Mouse (Mus musculus) heart, postnatal 14 days (tissue): Measurements from ENCODE around the gene F3. TPM values are rescaled to one million over a fixed set of nuclear protein-coding genes. Genes with fewer than 3 reads are reported as not detected.

Experiments
- DNase-seq, 2 experiments: peaks; one replicate each; pipeline ENCODE4 v3.0.0; 2021 to 2022
- intact Hi-C: fragments of 180-260 bp; cut with DNase I; formaldehyde crosslinking; loops from one replicate; pipeline ENCODE4 v1.15.1; 2025
- total RNA-seq, 2 experiments: library from RNA; stranded (reverse); gene quantifications; 2 replicates each; pipeline ENCODE4 v1.2.3; 2021

Gene F3
- total RNA-seq, 2 experiments from 2014 or later = 16.8 to 19.5 TPM

DNA sequence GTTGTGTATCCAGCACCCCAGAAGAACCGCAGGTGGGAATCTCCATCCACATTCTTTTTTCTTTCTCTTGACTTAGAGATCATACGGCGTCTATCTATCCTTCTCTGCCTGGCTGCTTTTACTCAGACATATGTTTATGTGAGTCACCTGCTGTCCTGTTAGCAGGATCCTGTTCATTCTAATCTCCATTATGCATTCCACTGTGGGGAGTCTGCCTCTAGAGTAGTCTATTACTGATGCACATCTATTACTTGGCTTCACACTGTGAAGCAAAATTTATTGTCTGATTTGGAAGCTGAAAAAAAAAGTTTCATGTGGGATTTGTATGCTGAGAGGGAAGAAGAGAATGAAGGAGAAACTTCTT lies 19.5 kb upstream of the F3 start:
- no peak for DNase-seq
- intact Hi-C loops = no loop called here

DNA sequence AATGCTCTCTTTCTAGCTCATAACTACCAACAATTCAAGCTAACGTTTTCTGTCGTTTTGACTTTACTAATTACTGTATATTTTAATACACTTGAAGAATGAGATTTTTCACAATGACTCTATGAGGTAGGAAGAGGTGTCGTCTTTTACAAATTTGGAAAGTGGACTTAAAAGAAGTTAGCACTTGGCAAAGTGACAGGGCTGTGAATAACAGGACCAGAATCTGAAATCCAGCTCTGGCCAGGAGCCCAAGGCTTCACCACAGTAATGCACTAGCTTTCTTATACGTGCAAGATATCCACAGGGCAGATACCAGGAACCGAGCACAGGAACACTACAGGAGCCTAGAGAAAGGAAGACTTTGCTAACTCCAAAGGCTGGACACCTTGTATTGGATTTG lies 17.2 kb upstream of the F3 start:
- intact Hi-C loops = no loop called here
- no peak for DNase-seq

- DNase-seq = no peak
- intact Hi-C loops = no loop called here
Observed at GRCm38 (mm10) chr3:121707106-121707505, 16.2 kb upstream of the F3 start.

DNA sequence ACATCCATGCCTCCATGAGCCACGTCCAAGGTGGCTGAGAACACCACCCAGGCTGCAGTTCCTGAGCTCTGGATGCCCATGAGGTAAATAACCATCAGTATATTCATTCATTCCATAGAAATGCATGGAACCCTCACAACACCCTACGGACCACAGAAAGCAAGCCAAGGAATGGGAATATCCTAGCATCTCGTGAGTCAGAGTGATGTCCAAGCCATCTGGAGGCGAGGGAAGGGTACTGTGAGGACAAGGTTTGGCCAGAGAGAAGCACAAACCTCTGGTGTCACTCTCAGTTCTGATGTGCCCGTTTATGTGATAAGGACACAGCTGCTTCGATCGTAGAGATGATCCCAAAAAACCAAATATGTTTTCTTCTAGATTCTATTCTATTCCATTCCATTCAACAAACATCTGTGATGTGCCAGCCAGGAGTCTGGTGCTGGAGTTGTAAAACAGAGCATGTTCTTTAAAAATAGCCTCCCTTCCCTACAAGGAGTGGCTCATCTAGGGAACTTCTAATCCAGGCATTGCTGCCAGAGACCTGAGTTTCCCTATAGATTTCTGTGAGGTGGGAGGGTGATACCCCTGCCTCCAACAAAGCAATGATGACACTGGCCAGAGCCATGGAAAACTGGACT lies 12.3 kb upstream of the F3 start:
- intact Hi-C loops = no loop called here

DNA sequence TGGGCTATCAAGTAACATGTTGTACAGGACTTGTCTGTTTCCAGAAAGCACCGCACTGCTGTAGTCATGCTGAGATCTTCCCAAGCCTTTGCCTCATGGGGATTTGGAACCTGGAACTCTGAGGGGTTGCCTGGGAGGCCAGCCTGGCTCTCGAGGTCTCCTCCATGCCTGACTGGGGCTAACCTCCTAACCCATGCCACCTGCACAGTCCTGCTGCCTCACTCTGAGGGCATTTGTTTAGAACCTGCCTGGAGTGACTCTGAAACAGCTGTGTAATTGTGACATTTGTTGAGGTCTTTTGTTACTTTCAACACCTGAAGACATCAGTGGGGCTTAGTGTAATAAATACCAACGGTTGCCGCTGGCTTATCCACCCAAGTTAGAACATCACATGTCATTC lies 11.1 kb upstream of the F3 start:
- intact Hi-C loops = no loop called here
- DNase-seq = no peak

More for the DNA sequence above, 12.3 kb upstream of the F3 start:
- DNase-seq = no peak

DNA sequence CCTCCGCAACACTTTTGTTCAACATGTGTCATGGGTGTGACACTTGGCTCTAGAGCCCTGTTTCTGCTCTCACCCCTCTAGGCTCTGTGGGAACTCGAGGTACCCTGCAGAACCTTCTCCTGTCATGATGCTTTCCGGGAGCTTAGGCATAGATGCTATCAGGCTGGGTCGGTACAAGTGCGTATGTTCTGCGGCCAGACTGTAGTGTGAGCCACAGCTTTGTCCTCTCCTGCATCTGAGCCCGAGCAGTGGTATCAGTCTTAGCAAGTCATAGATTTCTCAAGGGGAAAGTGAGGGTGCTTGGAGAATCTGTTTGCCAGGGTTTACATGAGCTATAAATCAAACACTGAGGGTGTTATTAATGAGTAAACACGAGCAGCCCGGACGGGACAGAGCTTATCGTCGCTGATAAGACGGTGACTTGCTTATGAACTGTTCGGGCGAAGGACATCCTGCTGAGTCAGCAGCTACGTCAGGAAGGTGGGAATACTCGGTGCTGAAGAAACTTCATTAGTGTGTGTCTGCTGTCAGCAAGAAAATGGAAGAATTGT lies 10.1 kb upstream of the F3 start:
- intact Hi-C loops = no loop called here
- no peak for DNase-seq

GRCm38 (mm10) chr3:121713816-121714215 lies 9.5 kb upstream of the F3 start:
- intact Hi-C loops = no loop called here
- DNase-seq = no peak

DNA sequence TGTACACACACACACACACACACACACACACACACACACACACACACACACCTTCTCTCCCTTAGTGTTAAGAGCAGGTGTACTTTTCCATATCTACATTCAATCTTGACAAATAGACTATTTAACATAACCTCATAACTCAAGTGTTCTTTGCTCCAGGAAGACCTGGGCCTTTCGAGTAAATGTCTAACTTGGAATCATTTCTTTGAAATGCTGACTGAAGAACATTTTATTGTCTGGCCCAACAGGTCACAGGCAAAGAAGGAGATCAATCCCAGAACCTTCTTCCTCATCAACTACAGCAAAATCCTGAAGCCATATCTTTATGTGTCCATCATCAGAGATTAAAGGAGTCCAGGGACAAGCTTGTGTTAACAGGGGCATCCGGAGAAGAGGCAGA lies 8.9 kb upstream of the F3 start:
- DNase-seq = no peak
- intact Hi-C loops = no loop called here

- no peak for DNase-seq
Observed at GRCm38 (mm10) chr3:121715336-121715735, 8.0 kb upstream of the F3 start.

DNA sequence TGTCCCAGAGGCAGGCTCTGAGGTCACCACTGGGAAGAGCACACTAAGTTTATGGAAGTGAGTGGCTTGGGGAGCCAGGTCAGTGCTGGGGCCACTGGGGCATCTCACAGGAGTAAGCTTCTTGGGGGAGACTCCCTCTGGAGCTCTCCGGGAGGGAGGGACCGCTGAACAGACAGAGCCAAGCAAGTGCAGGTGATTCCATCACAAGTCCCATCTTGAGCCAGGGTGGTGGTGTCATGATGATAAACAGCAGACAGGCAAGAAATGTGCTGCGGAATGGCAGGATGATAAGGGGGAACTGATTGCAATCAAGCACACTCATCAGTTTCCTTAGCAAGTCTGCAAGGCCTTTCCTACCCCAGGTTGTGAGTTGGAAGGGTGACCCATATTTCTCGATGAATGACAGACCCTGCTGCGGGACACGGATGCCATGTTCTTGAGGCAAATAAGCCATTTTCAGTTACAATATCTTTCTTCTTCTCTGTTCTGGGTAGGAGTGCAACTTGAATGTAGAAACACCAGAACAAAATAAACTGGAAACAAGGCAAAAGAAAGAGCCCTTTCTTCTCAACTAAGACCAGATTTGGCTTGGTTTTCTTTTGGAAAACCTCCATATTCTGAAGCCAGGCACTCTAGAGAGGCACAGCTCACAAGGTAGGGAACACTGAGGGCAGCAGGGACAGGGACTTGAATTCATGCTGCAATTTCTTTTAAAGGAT lies 7.4 kb upstream of the F3 start:
- no peak for DNase-seq
- intact Hi-C loops = no loop called here

More at GRCm38 (mm10) chr3:121715336-121715735, 8.0 kb upstream of the F3 start:
- intact Hi-C loops = no loop called here

DNA sequence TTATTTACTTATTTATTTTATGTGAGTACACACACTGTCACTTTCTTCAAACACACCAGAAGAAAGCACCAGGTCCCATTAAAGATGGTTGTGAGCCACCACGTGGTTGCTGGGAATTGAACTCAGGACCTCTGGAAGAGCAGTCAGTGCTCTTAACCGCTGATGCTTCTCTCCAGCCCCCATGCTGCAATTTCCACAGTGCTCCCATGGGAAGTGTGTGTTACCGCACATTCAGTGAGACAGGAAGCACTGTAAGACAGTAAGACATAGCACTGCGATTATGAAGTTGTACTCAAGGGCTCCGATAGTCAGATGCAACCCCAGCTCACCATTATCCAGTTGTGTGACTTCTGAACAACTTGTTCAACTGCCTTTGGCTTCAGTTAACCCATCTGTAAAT lies 6.9 kb upstream of the F3 start:
- intact Hi-C loops = no loop called here
- DNase-seq = no peak

DNA sequence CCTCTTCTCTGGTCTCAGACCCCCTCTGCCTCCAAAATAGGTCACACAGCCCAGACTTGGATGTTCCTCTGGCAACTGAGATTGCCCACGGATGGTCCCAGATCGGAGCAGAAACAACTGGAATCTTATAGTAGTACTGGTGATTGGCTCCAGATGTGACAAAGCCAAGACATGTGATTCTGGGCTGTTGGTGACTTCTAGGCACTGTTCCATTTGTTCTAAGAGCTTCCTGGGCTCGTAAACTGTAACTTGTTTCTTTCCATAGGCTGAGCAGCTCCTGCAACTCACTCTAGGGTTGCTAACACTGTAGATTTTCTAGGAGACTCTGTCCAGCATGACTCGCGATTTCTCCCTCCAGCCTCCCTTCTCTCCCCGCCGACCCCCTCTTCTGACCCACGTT lies 4.7 kb upstream of the F3 start:
- DNase-seq = no peak
- intact Hi-C loops = no loop called here

DNA sequence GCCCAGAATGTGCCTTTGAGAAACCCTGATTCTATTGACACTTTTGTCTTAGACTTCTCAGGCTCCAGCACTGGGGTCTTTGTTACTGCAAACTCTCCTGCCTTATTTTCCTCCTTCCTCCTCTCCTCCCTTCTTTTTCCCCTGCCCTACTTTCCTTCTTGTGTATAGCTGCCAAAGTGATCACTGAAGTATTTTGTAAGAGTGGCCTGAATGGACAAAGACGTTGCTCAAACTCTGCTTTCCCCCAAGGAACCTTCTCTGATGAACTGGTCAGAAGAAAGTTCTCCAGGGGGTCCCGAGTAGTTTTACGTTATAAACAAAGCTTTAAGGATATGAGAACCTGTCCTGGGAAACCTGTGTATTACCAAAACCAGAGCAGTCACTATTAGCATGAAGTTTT lies 3.6 kb upstream of the F3 start:
- intact Hi-C loops = no loop called here
- DNase-seq = no peak

GRCm38 (mm10) chr3:121720801-121721690 lies 2.3 kb upstream of the F3 start:
- intact Hi-C loops = no loop called here
- no peak for DNase-seq

- no peak for DNase-seq
- intact Hi-C loops = loop anchor here (2.0 kb wide), 2 partner anchors 71 to 85 kb away; no protein-coding TSS in a partner anchor
Observed at GRCm38 (mm10) chr3:121721691-121722070, 1.7 kb upstream of the F3 start.

DNA sequence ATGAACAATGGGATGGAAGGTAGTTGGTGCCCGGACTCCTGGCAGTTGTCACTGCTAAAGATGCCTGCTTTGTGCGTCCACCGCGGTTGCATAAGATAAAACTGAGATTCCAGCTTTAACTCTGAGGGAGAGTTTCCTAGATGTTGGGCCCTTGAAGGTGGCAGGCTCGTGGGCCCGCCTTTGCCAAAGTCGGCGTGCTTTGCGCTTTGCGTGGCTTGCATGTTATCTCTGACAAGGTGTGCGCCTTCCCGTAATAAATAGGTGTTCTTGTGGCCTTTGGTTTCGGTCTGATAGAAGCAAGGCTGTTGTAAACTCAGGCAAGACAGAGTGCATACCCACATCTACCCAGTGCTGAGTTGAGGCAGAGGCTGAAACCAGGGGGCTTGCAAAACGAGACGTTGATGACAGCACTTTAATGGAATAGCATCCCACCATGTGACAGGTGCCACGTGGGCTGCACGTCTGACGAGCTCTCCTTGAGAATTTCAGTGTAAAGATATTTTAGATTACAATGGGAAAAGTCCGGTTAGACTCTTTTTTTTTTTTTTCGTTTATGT lies 709 bp downstream of the F3 start:
- intact Hi-C loops = loop anchor here (2.0 kb wide), 2 partner anchors 73 to 87 kb away; no protein-coding TSS in a partner anchor
- no peak for DNase-seq

DNA sequence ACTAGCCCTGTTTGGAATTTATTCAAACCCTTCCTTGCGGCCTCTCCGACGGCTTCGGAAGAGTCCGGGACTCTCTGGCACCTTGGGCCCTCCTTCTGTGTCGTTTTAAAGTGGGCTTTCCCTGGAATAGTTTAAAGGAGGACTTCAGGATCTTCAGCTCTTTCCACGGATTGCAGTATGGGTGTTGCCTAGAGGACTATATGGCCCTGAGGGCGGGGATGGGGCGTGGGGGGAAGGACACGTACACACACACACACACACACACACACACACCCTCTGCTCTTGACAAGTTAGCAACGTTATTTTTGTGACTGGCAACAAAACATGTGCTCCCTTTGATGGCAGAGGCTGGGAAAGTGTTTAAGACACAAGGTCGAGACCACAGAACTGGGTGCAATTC lies 1.2 kb downstream of the F3 start:
- intact Hi-C loops = no loop called here
- no peak for DNase-seq

DNA sequence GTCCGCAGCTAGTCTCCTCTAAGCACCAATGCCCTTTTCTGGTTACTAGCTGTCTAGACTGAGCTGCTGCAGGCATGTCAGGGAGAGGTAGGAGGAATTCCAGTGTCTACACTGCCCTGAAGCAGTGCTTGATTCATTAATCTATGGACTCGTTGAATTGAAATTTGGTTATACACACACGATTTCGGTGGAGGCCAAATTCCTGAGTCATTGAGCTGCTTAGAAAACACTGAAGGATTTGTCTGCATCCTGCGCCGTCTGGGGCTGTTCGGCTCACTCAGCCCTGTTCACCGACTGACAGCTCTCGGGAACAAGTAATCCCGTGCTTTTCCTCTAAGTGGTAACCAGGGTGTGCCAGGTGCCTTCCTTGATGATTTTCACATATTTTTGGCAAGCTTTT lies 2.3 kb downstream of the F3 start:
- intact Hi-C loops = no loop called here
- DNase-seq = no peak

DNA sequence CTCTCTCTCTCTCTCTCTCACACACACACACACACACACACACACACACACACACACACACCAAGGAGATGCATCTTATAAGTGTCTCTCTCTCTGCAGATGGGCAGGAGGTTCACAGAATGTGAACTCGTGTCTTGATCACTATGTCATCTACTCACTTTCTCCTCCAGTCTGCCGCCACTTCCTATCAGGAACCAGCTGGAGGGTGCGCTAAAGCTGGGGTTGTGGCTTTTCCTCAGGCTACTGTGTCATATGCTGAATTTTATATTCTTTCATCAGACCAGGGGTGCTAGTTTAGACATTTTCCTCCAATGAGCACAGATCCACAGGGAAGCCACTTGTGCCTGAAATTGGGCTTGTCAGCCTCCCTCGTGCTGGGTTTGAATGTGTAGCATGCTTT lies 6.3 kb downstream of the F3 start:
- intact Hi-C loops = no loop called here
- DNase-seq = no peak

DNA sequence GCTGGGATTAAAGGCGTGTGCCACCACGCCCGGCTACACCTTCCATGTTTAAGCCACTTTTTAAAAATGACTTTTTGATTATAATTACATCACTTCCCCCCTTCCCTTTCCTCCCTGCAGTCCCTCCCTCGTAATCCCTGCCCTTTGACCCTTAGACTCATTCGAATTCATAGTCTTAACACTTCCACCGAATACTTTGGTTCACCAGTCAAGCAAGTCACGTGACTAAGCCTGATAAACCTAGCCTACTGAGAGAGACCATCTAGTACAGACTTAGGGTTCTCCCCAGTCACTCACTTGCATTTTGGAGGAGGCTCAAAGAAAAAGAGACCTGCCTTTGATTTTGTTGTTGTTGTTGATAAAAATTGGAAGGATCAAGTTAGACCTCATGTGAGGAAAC lies 12.2 kb downstream of the F3 start:
- no peak for DNase-seq
- intact Hi-C loops = loop anchor here (5.0 kb wide), 1 partner anchor 428 kb away; no protein-coding TSS in a partner anchor
